Mouse (Mus musculus): ENCODE data around the gene Add2. TPM values are rescaled to one million over a fixed set of nuclear protein-coding genes. Genes with fewer than 3 reads are reported as not detected.
A peak's percentile ranks its signal among the peaks of the same experiment; 100 is the strongest.

Add2 gene
- polyA plus RNA-seq, 1 experiment, result not detected

DNA sequence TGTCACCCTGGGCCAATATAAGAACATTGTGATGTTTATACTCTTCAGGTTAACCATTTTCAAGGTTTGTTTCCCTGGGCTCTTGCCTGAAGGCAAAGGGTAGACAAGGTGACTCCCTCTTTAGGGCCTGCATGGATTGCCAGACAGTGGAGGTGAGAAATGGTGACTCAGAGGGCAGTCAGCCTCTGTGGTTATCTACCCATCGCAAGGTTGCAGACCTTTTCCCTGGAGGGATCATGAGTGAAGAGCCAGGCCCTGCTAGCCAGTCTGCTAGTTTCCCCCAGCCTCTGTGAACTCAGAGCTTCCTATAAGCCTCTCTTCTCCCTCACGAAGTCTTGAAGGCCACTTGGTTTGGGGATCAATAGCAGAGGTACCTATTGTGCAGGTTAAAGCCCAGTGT, 48.0 kb downstream of the Add2 start:
- H3K27ac ChIP-seq (ENCODE audit: insufficient read depth, low read depth, low read length), result no peak overlapping the region
- no peak for TF ChIP-seq CTCF (IDR thresholded peaks at IDR 0.05; ENCODE audit: low read depth, low read length)
- TF ChIP-seq POLR2A (IDR thresholded peaks at IDR 0.05; ENCODE audit: borderline replicate concordance, low read depth, low read length), result no peak
- no peak overlapping the region for H3K4me3 ChIP-seq (ENCODE audit: insufficient read depth, low read length)
- no peaks in the 10 kb centered on the region for H3K4me1 ChIP-seq (ENCODE audit: control insufficient read depth, insufficient read depth, low read length)

DNA sequence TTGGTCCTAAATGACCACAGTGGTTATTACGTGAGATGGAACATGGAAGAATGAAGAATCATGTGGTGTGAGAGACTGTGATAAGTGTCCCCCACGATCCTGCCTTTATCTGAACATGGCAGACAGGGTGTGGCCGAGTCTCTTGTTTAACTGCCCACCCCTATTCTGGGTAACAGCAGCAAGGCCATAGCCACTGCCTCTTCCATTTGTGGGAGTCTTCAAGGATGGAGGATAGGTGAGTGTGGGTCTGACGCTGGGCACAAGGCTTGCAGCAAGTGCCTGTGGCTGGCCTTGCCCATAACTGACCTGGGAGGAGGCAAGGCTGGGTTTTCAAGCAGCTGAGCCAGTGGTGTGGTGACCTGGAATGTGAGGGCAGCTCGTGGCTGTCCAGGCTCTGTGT, 49.4 kb downstream of the Add2 start:
- no peak overlapping the region for H3K27ac ChIP-seq (ENCODE audit: insufficient read depth, low read depth, low read length)
- no peak overlapping the region for H3K4me3 ChIP-seq (ENCODE audit: insufficient read depth, low read length)
- no peaks in the 10 kb centered on the region for H3K4me1 ChIP-seq (ENCODE audit: control insufficient read depth, insufficient read depth, low read length)
- TF ChIP-seq POLR2A (IDR thresholded peaks at IDR 0.05; ENCODE audit: borderline replicate concordance, low read depth, low read length) (no peak), CTCF (IDR thresholded peaks at IDR 0.05; ENCODE audit: low read depth, low read length) (no peak)

- no peak overlapping the region for H3K4me3 ChIP-seq (ENCODE audit: insufficient read depth, low read length)
- TF ChIP-seq POLR2A (IDR thresholded peaks at IDR 0.05; ENCODE audit: borderline replicate concordance, low read depth, low read length) (no peak), CTCF (IDR thresholded peaks at IDR 0.05; ENCODE audit: low read depth, low read length) (no peak)
- no peaks in the 10 kb centered on the region for H3K4me1 ChIP-seq (ENCODE audit: control insufficient read depth, insufficient read depth, low read length)
- no peak overlapping the region for H3K27ac ChIP-seq (ENCODE audit: insufficient read depth, low read depth, low read length)
Observed at GRCm38 (mm10) chr6:86078361-86079010, 50.0 kb downstream of the Add2 start.

DNA sequence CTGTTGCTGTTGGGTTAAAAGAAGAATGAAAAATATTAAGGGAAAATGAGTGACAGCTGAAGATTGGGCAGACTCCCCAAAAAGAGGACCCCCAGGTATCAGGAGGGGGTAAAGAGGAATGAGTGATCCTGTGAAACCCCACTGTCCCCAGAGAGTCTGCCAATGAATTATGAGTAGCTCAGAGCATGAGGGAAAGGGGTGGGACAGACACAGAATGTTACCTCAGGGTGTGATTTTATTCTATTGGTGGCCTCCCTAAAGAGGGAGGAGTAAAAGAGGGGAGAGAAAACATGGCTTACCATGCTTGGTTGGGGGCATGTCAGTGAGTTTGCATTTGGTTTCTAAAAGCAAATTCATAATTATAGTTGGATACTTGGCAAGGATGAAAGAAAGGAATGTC, 50.8 kb downstream of the Add2 start:
- Histone ChIP-seq H3K4me1 (ENCODE audit: control insufficient read depth, insufficient read depth, low read length) (no peaks in the 10 kb centered on the region), H3K27ac (ENCODE audit: insufficient read depth, low read depth, low read length) (no peak overlapping the region), H3K4me3 (ENCODE audit: insufficient read depth, low read length) (no peak overlapping the region)
- no peak for TF ChIP-seq POLR2A (IDR thresholded peaks at IDR 0.05; ENCODE audit: borderline replicate concordance, low read depth, low read length)
- TF ChIP-seq CTCF (IDR thresholded peaks at IDR 0.05; ENCODE audit: low read depth, low read length), result no peak

- Histone ChIP-seq H3K4me1 (ENCODE audit: control insufficient read depth, insufficient read depth, low read length) (no peaks in the 10 kb centered on the region), H3K4me3 (ENCODE audit: insufficient read depth, low read length) (no peak overlapping the region), H3K27ac (ENCODE audit: insufficient read depth, low read depth, low read length) (no peak overlapping the region)
- peak; percentile 31; the same call in 1 of the 2 replicates for TF ChIP-seq CTCF (IDR thresholded peaks at IDR 0.05; ENCODE audit: low read depth, low read length)
- no peak for TF ChIP-seq POLR2A (IDR thresholded peaks at IDR 0.05; ENCODE audit: borderline replicate concordance, low read depth, low read length)
Observed at GRCm38 (mm10) chr6:86085518-86085917, 57.0 kb downstream of the Add2 start.

DNA sequence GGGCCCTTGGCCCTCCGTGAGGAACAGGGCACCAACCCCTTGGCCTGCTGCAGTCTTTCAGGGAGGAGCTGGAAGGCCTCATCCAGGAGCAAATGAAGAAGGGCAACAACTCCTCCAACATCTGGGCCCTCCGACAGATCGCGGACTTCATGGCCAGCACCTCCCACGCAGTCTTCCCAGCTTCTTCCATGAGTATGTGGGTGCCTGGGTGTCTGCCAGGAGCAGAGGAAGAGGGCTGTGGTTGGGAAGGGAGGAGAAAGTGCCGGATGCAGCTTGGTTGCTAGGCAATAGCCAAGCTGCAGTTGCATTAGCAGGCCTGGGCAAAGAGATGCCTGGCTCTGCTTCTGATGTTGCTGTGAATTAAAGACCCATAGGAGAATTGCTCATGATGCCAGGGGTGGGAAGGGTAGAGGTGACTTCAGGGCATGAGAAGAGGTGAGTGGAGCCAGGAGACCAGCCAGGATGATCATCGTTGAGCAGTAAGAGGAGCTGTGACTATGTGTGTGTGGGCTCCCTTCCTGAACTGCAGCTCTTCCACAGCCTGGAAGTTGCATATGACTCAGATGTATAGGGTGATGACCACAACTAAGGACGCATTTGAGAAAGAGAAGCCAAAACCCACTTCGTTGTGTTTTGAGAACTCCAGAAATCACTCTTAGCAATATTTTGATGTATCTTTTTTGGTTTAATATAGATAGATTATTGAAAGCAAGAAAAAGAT, 58.5 kb downstream of the Add2 start:
- no peak overlapping the region for H3K27ac ChIP-seq (ENCODE audit: insufficient read depth, low read depth, low read length)
- no peak overlapping the region for H3K4me3 ChIP-seq (ENCODE audit: insufficient read depth, low read length)
- TF ChIP-seq POLR2A (IDR thresholded peaks at IDR 0.05; ENCODE audit: borderline replicate concordance, low read depth, low read length), result no peak
- H3K4me1 ChIP-seq (ENCODE audit: control insufficient read depth, insufficient read depth, low read length), result no peaks in the 10 kb centered on the region

DNA sequence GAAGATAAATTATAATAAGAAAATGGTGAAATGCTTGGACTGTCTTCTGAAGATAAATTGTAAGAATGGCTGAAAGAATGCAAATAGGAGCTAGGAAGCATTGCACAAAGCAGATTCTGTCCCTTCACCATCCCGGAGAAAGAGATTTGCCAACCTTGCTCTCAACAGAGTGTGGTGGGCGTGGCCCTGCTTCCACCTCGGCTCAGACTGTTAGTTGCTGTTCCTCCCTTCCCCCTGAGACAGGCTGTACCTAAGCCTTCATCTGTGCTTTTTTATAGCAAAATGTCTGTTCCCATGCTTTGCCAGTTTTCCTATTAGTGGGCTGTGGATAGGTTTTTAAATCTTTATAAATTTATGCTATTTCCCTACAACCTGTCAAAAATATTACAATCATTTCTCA, 59.3 kb downstream of the Add2 start:
- TF ChIP-seq CTCF (IDR thresholded peaks at IDR 0.05; ENCODE audit: low read depth, low read length), result no peak
- H3K4me3 ChIP-seq (ENCODE audit: insufficient read depth, low read length), result no peak overlapping the region
- H3K27ac ChIP-seq (ENCODE audit: insufficient read depth, low read depth, low read length), result no peak overlapping the region

DNA sequence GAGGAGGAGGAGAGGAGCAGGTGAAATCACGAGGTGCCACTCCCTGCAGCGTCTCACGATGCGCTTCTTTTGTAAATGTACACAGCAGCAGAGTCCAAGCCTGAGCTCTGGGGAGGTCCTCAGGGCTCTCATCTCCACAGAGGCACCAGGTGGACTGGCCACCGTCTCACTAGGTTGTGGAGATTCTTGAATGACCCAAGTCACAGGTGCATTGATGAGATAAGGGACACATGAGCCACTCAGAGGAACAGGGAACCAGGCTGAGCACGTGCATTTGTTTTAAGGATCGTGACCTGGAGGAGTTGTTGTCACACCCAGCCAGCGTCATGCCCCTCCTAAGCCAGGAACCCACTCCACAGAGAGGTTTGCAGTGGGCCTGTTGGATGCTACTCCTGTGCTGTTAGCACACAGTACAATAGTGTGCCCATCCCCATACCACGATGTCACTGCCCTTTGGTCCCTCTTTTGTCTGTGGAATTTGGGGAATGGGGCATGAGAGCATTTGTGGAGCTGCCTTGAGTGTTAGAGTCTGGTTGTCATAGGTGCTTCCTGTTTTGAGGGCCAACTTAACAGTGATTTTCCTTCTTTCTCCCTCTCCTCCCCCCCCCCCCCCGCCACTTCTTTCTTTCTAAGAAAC, 65.8 kb downstream of the Add2 start:
- H3K4me1 ChIP-seq (ENCODE audit: control insufficient read depth, insufficient read depth, low read length), result no peaks in the 10 kb centered on the region
- no peak overlapping the region for H3K27ac ChIP-seq (ENCODE audit: insufficient read depth, low read depth, low read length)
- H3K4me3 ChIP-seq (ENCODE audit: insufficient read depth, low read length), result no peak overlapping the region
- no peak for TF ChIP-seq CTCF (IDR thresholded peaks at IDR 0.05; ENCODE audit: low read depth, low read length)

More for the DNA sequence above, 59.3 kb downstream of the Add2 start:
- H3K4me1 ChIP-seq (ENCODE audit: control insufficient read depth, insufficient read depth, low read length), result no peaks in the 10 kb centered on the region

DNA sequence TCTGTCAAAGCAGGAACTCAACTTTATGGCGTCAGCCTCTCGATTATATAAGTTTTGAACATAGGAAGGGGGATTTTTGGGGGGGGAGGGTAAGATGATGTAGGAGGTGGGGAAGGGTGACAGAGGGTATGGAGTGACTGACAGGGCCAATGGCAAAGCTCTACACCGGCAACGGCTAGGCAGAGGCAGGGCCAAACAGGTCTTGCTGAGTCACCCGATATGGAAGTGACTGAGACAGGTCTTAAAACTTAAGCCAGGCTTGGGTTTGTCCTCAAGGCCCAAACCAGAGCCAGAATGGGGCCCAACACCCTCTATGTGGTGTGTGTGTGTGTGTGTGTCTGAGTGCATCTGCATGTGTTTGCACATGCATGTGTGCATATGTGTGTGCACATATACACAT, 67.0 kb downstream of the Add2 start:
- TF ChIP-seq CTCF (IDR thresholded peaks at IDR 0.05; ENCODE audit: low read depth, low read length) (no peak), POLR2A (IDR thresholded peaks at IDR 0.05; ENCODE audit: borderline replicate concordance, low read depth, low read length) (no peak)
- Histone ChIP-seq H3K27ac (ENCODE audit: insufficient read depth, low read depth, low read length) (no peak overlapping the region), H3K4me1 (ENCODE audit: control insufficient read depth, insufficient read depth, low read length) (no peaks in the 10 kb centered on the region), H3K4me3 (ENCODE audit: insufficient read depth, low read length) (no peak overlapping the region)

- Histone ChIP-seq H3K4me3 (ENCODE audit: insufficient read depth, low read length) (no peak overlapping the region), H3K4me1 (ENCODE audit: control insufficient read depth, insufficient read depth, low read length) (no peaks in the 10 kb centered on the region), H3K27ac (ENCODE audit: insufficient read depth, low read depth, low read length) (no peak overlapping the region)
- no peak for TF ChIP-seq POLR2A (IDR thresholded peaks at IDR 0.05; ENCODE audit: borderline replicate concordance, low read depth, low read length)
- no peak for TF ChIP-seq CTCF (IDR thresholded peaks at IDR 0.05; ENCODE audit: low read depth, low read length)
Observed at GRCm38 (mm10) chr6:86096733-86097132, 68.3 kb downstream of the Add2 start.
